Mouse (Mus musculus): Measurements from ENCODE around the gene Podxl2.

- TF ChIP-seq CTCF (IDR thresholded peaks at IDR 0.05; ENCODE audit: control insufficient read depth, insufficient read depth, insufficient read length) (peak; percentile 76), CEBPB (IDR thresholded peaks at IDR 0.05; ENCODE audit: low read depth) (no peak), USF1 (IDR thresholded peaks at IDR 0.05; ENCODE audit: low read depth) (peak; percentile 86), MYOG (IDR thresholded peaks at IDR 0.05; ENCODE audit: control insufficient read depth, extremely low read depth, insufficient read length) (no peak), FOSL1 (IDR thresholded peaks at IDR 0.05; ENCODE audit: insufficient read depth, low read length, poor library complexity, severe bottlenecking) (no peak), MAX (IDR thresholded peaks at IDR 0.05) (no peak), MYOD1 (IDR thresholded peaks at IDR 0.05; ENCODE audit: control insufficient read depth, insufficient read length, low read depth) (no peak)
Measured at GRCm38 (mm10) chr6:88906369-88907108, 31.7 kb upstream of the Podxl2 start.

All from C2C12 (cell line).